Mouse (Mus musculus) A20 (cell line): ENCODE measurements around the gene Atp1a4.
A peak's percentile ranks its signal among the peaks of the same experiment; 100 is the strongest.

ENCODE experiments used
- DNase-seq: peaks from one replicate; pipeline ENCODE4 v3.0.0-alpha.2; 2011; ENCODE audit warnings: low read depth, low spot score

The Atp1a4 gene

GRCm38 (mm10) chr1:172197851-172198250, 60.4 kb downstream of the Atp1a4 start:
- no peak for DNase-seq

- no peak for DNase-seq
Measured at GRCm38 (mm10) chr1:172197146-172197545, 61.1 kb downstream of the Atp1a4 start.

GRCm38 (mm10) chr1:172194435-172194834, 63.8 kb downstream of the Atp1a4 start:
- no peak for DNase-seq

GRCm38 (mm10) chr1:172192217-172192616, 66.0 kb downstream of the Atp1a4 start:
- no peak for DNase-seq

GRCm38 (mm10) chr1:172191578-172191977, 66.6 kb downstream of the Atp1a4 start:
- no peak for DNase-seq

GRCm38 (mm10) chr1:172188891-172189290, 69.3 kb downstream of the Atp1a4 start:
- DNase-seq, result peak; percentile 26

GRCm38 (mm10) chr1:172186401-172187289, 71.6 kb downstream of the Atp1a4 start:
- DNase-seq, result peak; percentile 37

GRCm38 (mm10) chr1:172183915-172184314, 74.3 kb downstream of the Atp1a4 start:
- no peak for DNase-seq

GRCm38 (mm10) chr1:172183056-172183455, 75.2 kb downstream of the Atp1a4 start:
- DNase-seq, result no peak

- no peak for DNase-seq
Measured at GRCm38 (mm10) chr1:172181777-172182176, 76.4 kb downstream of the Atp1a4 start.

- DNase-seq, result no peak
Measured at GRCm38 (mm10) chr1:172180881-172181280, 77.3 kb downstream of the Atp1a4 start.

- DNase-seq, result no peak
Measured at GRCm38 (mm10) chr1:172179102-172179501, 79.1 kb downstream of the Atp1a4 start.

GRCm38 (mm10) chr1:172177791-172178190, 80.4 kb downstream of the Atp1a4 start:
- DNase-seq, result no peak
